Mouse (Mus musculus) lung, postnatal 0 days (tissue): ENCODE results near the gene Tmem132c.

Experiments
- CTCF ChIP-seq: IDR thresholded peaks from 2 replicates; pipeline ENCODE4 v1.5.1; 2016; ENCODE audit warnings: antibody characterized with exemption, mild to moderate bottlenecking
- EP300 ChIP-seq: IDR thresholded peaks from 2 replicates; pipeline ENCODE4 v1.6.1; 2016; ENCODE audit warnings: antibody characterized with exemption, mild to moderate bottlenecking, control low read depth

GRCm38 (mm10) chr5:127596862-127597261 is 355.3 kb downstream of the Tmem132c start:
- TF ChIP-seq CTCF (no peak), EP300 (no peak)
